Mouse (Mus musculus) bone marrow macrophage, adult 2 months (primary cell): Measurements from ENCODE around the gene Kdm4b.

Experiments used
- CTCF ChIP-seq: IDR thresholded peaks from 2 replicates; pipeline ENCODE4 v1.5.1; 2012; ENCODE audit warnings: low read depth, mild to moderate bottlenecking, low read length, moderate library complexity
- POLR2A ChIP-seq: IDR thresholded peaks from 2 replicates; pipeline ENCODE4 v1.6.1; 2012; ENCODE audit warnings: mild to moderate bottlenecking, low read depth, low read length, borderline replicate concordance

DNA sequence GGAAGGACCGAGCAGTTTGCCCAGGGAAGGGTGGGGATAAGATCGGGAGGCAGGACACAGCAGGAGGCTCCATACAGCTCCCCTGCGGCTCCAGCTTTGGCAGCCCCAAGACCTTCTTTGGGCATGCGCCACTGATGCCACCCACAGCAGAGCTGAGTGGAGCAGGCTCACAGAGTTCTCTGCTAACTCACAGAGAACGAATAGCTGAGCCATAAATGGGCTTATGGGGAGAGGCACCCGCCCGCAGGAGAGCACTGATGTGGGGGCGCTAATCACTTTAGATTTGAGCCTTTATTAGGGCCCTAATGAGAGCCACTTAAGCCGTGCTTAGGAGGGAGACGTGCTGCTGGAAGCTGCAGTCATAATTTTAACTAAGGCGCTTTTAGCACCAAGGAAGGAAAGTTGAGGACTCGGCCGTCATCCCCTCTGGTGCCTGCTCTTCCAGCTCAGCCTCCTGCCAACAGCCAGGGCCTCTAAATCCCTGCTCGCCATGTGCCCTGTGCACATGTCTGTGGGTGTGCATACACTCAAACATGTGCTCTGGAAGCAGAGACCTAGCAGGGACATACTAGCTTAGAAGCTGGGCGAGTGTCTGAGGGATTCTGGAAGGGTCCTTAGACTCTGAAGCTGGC lies 45.3 kb downstream of the Kdm4b start:
- TF ChIP-seq POLR2A (no peak), CTCF (no peak)
